Mouse (Mus musculus) layer of hippocampus, adult 2 months (tissue): ENCODE data around the gene Sytl1. TPM values are rescaled to one million over a fixed set of nuclear protein-coding genes. Genes with fewer than 3 reads are reported as not detected.

Source experiments
- DNase-seq, 2 experiments: peaks; one replicate each; pipeline ENCODE4 v3.0.0; 2022; ENCODE audit warnings: low spot score in 2 of 2
- H3K27ac ChIP-seq: fragments of 200-600 bp; 2 replicates; pipeline ENCODE4 v1.8.1; 2022
- H3K4me3 ChIP-seq: fragments of 200-600 bp; 2 replicates; pipeline ENCODE4 v1.8.1; 2022; ENCODE audit warnings: mild to moderate bottlenecking
- CTCF ChIP-seq: fragments of 200-600 bp; conservative IDR thresholded peaks from 2 replicates; pipeline ENCODE4 v1.8.1; 2022; ENCODE audit warnings: antibody characterized with exemption, mild to moderate bottlenecking, moderate library complexity
- total RNA-seq, 2 experiments: library from RNA; stranded (reverse); gene quantifications; 2 replicates each; pipeline ENCODE4 v1.2.3; 2021

Gene Sytl1
- total RNA-seq, 2 experiments from 2014 or later: 0.20 to 0.34 TPM

DNA sequence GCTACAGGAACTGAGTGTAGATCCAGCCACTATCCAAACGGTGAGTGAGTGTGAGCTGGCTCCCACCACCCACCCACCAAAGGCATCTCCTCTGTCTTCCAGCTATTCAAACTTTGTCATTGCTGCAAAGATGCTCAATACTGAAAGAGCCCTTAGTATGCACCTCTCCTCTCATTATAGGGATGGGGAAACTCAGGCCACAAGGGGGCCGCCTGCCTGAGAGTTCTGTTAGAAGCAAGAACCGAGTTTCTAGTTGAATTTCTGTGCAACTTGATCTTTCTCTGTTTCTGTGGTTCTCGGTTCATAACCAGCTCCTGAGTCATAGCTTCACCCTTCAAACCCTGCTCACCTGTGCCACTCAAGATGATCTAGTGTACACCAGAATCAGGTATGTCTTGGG, 10.8 kb downstream of the Sytl1 start:
- Histone ChIP-seq H3K27ac (no peak overlapping the region), H3K4me3 (no peak overlapping the region)
- TF ChIP-seq CTCF: peak; percentile 66
- no peak for DNase-seq

DNA sequence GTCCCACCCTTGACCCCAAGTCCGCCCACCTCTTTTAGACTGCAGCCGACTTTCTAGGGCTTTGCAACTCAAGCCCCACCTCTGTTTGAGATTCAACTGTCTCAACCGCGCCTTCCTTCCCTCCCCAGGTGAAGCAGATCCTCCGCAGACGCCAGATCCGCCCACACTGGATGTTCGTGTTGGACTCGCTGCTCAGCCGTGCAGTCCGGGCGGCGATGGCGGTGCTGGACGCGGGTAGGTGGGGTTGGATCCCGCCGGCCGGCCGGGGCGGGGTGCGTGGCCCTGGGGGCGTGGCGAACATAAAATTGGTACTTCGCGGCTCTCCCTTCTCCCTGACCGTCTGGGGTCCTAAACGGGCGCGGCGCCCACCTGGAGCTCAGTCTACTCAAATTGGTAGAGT, 11.7 kb downstream of the Sytl1 start:
- TF ChIP-seq CTCF: no peak
- peak overlapping the region; percentile 49 for H3K4me3 ChIP-seq
- no peak for DNase-seq

DNA sequence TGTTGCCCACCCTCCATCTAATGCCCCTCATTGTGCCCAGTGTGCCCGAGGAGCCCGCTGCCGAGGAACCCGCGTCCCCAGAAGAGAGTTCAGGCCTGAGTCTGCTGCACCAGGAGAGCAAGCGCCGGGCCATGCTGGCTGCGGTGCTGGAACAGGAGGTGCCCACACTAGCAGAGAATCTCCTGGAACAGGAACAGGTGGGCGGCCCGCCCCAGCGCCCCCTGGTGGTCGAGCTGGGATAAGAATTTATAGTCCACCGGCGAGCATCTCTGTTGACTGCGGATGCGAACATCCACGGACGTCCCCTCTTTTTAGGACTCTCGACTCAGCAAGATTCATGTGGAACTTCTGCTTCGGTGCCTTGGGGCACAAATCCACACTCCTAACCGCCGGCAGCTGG, 12.3 kb downstream of the Sytl1 start:
- peak; percentile 76 to 91 for DNase-seq
- peak overlapping the region; percentile 49 for H3K4me3 ChIP-seq
- H3K27ac ChIP-seq: no peak overlapping the region
- peak; percentile 96 for TF ChIP-seq CTCF

More for the DNA sequence above, 11.7 kb downstream of the Sytl1 start:
- H3K27ac ChIP-seq: no peak overlapping the region

DNA sequence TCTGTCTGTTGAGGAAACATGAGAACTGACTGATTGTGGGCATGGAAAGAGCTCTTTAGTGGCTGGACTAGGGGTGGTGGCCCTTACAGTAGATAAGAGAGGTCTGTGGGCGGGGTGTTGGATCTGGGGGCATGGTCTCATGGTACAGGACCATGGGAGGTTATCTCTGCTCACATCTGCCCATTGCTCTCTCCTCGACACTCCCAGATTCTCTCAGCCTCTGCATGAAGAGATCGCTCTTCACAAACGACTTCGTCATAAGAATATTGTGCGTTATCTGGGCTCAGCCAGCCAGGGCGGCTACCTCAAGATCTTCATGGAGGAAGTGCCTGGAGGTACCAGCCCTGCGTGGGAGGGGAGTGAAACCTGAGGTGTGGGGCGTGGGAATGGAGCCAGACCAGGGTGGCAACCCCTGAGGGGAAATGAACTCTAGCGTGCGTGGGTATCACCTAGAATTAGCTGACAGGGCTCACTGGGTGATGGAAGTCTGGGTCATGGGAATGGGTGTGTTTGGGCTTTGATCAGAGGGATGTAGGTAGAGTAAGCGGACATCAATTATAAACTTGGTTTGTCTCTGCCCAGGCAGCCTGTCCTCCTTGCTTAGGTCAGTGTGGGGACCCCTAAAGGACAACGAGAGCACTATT, 15.0 kb downstream of the Sytl1 start:
- H3K4me3 ChIP-seq: no peak overlapping the region
- DNase-seq: no peak
- no peak for TF ChIP-seq CTCF

DNA sequence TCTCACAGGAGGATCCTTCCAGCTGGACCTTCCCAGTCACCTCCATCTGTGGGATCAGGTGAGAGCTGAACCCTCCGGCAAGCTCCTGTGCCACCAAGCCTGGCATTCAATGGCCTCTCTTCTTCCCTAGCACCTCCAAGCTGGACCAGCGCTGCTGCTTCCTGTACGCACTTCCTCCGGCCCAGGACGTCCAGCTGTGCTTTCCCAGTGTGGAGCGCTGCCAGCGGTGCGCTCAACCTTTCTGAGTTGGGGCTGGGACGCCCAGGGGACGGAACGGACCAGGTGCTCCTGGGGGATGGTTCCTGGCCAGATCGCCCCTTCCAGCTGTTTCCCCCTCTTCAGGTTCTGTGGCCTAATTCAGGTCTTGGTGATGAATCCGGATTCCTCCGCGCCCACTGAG, 15.8 kb downstream of the Sytl1 start:
- no peak overlapping the region for H3K27ac ChIP-seq
- no peak for DNase-seq
- TF ChIP-seq CTCF: no peak
- H3K4me3 ChIP-seq: no peak overlapping the region

More for the DNA sequence above, 15.0 kb downstream of the Sytl1 start:
- no peak overlapping the region for H3K27ac ChIP-seq

GRCm38 (mm10) chr4:133244289-133244688, 18.6 kb downstream of the Sytl1 start:
- TF ChIP-seq CTCF: no peak
- no peak overlapping the region for H3K27ac ChIP-seq
- no peak overlapping the region for H3K4me3 ChIP-seq
- no peak for DNase-seq

GRCm38 (mm10) chr4:133243538-133243937, 19.4 kb downstream of the Sytl1 start:
- DNase-seq: no peak
- Histone ChIP-seq H3K4me3 (no peak overlapping the region), H3K27ac (no peak overlapping the region)
- no peak for TF ChIP-seq CTCF

GRCm38 (mm10) chr4:133242710-133243109, 20.2 kb downstream of the Sytl1 start:
- Histone ChIP-seq H3K4me3 (no peak overlapping the region), H3K27ac (no peak overlapping the region)
- DNase-seq: no peak
- no peak for TF ChIP-seq CTCF

DNA sequence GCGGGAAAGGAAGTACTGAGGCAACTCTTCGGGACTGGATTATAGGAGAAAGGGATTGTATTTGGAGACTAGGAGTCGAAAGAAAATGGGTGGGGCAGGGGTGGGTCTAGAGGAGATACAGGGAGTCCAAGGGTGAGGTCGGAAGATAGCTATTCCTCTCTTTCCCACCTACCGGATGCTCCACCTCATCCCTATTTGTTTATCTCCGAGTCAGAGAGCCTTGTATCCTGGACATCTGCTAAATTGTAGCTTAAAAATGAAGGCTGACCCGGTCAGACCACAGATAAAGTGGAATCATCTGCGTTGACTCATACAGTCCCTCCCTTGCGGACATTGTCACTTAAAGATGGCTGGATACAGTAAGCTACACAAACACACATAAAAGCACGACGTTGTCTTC, 21.0 kb downstream of the Sytl1 start:
- no peak for TF ChIP-seq CTCF
- DNase-seq: no peak
- H3K4me3 ChIP-seq: peak overlapping the region; percentile 87
- peak overlapping the region; percentile 98; the same call in 1 of the 2 replicates for H3K27ac ChIP-seq

DNA sequence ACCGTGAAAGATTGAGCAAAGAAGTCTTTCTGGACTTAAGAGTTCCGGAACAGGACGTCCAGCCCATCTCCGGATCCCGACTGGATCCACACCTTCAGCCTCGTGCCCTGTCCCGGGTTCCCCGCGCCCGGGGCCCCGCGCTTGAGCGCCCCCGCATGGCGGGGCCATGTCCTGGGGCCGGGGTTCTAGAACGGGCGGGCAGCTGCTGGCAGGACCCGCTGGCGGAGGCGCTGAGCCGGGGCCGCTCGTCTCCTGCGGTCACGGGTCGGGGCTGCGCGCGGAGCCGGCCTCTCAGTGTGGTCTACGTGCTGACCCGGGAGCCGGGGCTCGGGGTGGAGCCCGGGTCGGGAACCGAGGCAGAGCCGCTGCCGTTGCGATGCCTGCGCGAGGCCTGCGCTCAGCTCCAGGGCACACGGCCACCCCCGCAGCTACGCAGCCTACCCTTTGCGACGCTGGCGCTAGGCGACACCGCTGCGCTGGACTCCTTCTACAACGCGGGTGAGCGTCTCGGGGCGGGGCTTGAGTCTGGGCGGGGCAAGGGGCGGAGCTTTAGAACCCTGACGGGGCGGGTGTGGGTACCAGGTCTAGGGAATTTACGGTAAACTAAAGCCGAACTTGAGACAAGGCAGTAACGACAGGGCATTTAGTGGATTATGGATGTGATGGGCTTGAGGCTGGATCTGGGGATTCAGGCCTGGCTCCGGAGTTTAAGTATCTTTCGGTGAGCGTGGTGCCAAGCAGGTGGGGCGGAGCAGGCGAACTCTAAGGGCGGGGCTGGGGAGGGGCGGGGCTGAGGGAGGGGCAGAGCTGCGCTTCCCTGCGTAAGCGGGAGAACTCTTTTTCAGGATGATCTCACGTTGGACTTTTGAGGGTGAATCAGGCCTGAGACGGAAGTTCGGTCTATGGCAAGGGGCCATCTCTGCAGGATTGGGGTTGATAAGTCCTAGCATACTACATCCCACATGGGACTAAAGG, 21.7 kb downstream of the Sytl1 start:
- Histone ChIP-seq H3K27ac (peak overlapping the region; percentile 98), H3K4me3 (peak overlapping the region; percentile 87)
- TF ChIP-seq CTCF: peak; percentile 66
- peak; percentile 85 to 86 for DNase-seq

- Histone ChIP-seq H3K4me3 (peak within 1 kb of the TSS; percentile 87), H3K27ac (peak within 1 kb of the TSS; percentile 98)
- no peak for DNase-seq
- TF ChIP-seq CTCF: no peak
Observed at GRCm38 (mm10) chr4:133240490-133240921, 22.4 kb downstream of the Sytl1 start, which contains the start of gene Map3k6. TSS of gene Map3k6 (plus strand) at chr4:133240818.

GRCm38 (mm10) chr4:133237911-133238310, 25.0 kb downstream of the Sytl1 start:
- no peak for TF ChIP-seq CTCF
- no peak for DNase-seq
- Histone ChIP-seq H3K27ac (no peak overlapping the region), H3K4me3 (no peak overlapping the region)

GRCm38 (mm10) chr4:133235415-133235814, 27.5 kb downstream of the Sytl1 start:
- Histone ChIP-seq H3K4me3 (no peak overlapping the region), H3K27ac (no peak overlapping the region)
- no peak for DNase-seq
- peak; percentile 29; the same call in 1 of the 2 replicates for TF ChIP-seq CTCF

DNA sequence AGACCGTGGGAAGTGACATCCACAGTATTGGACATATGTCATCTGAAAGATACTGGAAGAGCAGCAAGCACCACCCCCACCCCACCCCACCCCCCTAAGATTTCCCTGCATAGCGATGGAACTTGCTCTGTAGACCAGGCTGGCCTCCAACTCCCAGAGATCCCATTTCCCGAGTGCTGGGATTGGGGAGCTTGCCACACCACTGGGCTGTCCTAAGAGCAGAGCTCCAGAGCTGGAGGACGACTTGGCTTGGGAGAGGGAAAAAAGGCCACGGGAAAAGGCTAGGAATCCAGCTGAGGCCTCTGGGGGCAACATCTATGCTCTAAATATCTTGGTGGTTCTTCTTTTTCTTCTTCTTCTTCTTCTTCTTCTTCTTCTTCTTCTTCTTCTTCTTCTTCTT, 28.1 kb downstream of the Sytl1 start:
- DNase-seq: no peak
- no peak overlapping the region for H3K27ac ChIP-seq
- TF ChIP-seq CTCF: no peak

More for the DNA sequence above, 28.1 kb downstream of the Sytl1 start:
- no peak overlapping the region for H3K4me3 ChIP-seq
